Mouse (Mus musculus): ENCODE results near the gene Mob3b. TPM values are rescaled to one million over a fixed set of nuclear protein-coding genes. Genes with fewer than 3 reads are reported as not detected.
"Not testable (repeated sequence)": the region's sequence is repeated elsewhere in the genome, so short reads cannot be mapped to it uniquely, and the experiment has no call there.

Mob3b gene
- total RNA-seq, 2 experiments from 2014 or later = 12.4 to 24.1 TPM

DNA sequence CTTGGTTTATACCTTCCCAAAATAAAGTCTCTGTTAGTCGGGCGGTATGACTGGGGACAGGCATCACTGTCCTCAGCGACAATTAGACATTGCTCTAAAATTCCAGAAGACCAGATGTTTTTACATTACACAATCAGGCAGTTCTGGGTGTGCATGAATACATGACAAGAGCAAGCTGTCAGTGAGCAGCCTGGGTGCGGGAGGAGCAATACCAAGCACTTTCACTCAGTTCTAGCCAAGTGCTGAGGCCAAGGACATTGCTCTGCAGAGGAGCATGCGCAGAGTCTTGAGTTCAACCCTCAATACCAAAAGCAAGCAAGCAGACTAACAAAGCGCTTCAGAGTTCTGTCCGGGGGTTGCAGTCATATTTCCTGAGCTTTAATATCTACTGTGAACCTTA, 249.2 kb downstream of the Mob3b start:
- no peak for ATAC-seq (ENCODE audit: poor library complexity, severe bottlenecking)

- no peak for ATAC-seq (ENCODE audit: poor library complexity, severe bottlenecking)
Observed at GRCm38 (mm10) chr4:34907026-34907425, 250.3 kb downstream of the Mob3b start.

DNA sequence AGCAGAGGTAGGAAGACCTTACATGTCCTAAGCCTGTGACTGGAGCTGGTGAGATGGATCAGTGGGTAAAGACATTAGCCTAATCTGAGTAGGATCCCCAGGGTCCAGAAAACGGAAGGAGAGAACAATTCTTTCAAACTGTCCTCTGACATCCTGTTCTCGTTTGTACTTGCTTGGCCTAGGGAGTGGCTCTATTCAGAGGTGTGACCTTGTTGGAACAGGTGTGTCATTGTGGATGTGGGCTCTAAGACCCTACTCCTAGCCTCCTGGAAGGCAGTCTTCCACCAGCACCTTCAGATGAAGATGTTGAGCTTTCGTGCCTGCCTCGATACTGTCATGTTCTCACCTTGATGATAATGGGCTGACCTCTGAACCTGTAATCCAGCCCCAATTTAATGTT, 251.1 kb downstream of the Mob3b start:
- no peak for ATAC-seq (ENCODE audit: poor library complexity, severe bottlenecking)

DNA sequence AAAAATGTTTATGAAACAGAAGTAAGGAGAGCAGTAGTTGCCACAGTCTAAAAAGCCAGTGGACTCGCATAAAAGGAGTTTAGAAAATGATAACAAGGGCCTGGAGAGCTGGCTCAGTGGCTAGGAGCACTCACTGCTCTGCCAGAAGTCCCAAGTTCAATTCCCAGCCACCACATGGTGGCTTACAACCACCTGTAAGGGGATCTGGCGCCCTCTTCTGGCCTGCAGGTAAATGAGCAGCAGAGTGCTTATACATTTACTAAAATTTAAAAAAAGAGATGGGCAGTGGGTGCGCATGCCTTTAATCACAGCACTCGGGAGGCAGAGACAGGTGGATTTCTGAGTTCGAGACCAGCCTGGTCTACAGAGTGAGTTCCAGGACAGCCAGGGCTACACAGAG, 251.9 kb downstream of the Mob3b start:
- 0 out of 2 replicates have a peak, but pooled peaks have one; percentile 40 for ATAC-seq (ENCODE audit: poor library complexity, severe bottlenecking)

DNA sequence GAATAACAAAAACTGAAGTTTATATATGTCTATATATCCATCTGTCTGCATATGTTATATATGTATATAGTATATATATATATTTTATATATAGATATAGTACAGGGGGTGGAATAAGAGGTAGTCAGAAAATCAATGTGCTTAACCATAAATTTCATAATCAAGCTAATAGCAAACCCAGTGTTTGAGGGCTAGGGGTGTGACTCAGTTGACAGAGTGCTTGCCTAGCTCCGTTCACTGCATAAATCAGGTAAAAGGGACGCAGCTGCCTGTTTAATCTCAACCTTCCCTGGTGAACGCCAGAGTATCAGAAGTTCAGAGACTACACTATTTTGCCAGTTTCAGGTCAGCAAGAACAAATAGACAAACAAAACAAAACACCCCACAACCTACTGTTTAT, 255.7 kb downstream of the Mob3b start:
- ATAC-seq (ENCODE audit: poor library complexity, severe bottlenecking) = not testable (repeated sequence)

GRCm38 (mm10) chr4:34901166-34901565, 256.1 kb downstream of the Mob3b start:
- no peak for ATAC-seq (ENCODE audit: poor library complexity, severe bottlenecking)

GRCm38 (mm10) chr4:34900155-34900554, 257.1 kb downstream of the Mob3b start:
- ATAC-seq (ENCODE audit: poor library complexity, severe bottlenecking) = no peak

DNA sequence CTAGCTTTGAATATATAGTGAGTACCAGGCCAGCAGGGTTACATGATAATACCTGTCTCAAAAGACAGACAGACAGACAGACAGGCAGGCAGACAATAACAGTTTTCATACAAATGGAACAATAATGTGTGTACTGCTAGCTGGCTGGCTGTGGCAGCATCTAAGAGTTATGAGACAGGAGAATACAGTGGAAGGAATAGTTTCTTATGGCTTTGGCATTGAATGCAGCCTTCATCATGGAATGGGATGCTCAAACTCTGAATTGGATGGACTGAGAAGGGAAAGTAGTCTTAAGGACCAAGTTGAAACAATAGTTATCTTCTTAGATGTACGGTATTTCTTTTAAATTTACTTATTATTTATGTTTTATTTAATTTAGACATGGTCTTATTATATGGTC, 258.0 kb downstream of the Mob3b start:
- no peak for ATAC-seq (ENCODE audit: poor library complexity, severe bottlenecking)

Other genes with a start within 250 kb of the Mob3b start
- gene Ifnk, start 5.4 kb downstream of the Mob3b start, total RNA-seq (2015) = not detected in 2 replicates
- gene Ifnk, start 5.4 kb downstream of the Mob3b start, total RNA-seq (2017) = not detected in 2 replicates
- 21.9 and 25.4 TPM in 2 replicates for gene C9orf72, start 68.7 kb upstream of the Mob3b start, total RNA-seq (2015)
- 17.9 and 22.0 TPM in 2 replicates for gene C9orf72, start 68.7 kb upstream of the Mob3b start, total RNA-seq (2017)

Data from megakaryocyte, adult 5-6 weeks (primary cell).